Mouse (Mus musculus) kidney, postnatal 0 days (tissue): ENCODE data around the gene Zc3h6. TPM values are rescaled to one million over a fixed set of nuclear protein-coding genes. Genes with fewer than 3 reads are reported as not detected.
"Not testable (repeated sequence)": the region's sequence is repeated elsewhere in the genome, so short reads cannot be mapped to it uniquely, and the experiment has no call there.

Source experiments
- ATAC-seq: fragments of 200-750 bp; cut with Nextera tagmentation; replicated peaks from 2 replicates; pipeline ENCODE4 v1.8.0; 2017; ENCODE audit warnings: low read depth, moderate number of reproducible peaks, moderate TSS enrichment, moderate library complexity; ENCODE audit not compliant: low FRiP score
- DNase-seq: peaks from one replicate; pipeline ENCODE4 v3.0.0-alpha.2; 2016; ENCODE audit warnings: low spot score
- H3K27ac ChIP-seq: fragments of 300-500 bp; sonication (generic); 2 replicates; pipeline ENCODE4 v1.5.1; 2014; ENCODE audit warnings: mild to moderate bottlenecking
- H3K27me3 ChIP-seq: fragments of 300-500 bp; sonication (generic); 2 replicates; pipeline ENCODE4 v1.6.1; 2014; ENCODE audit warnings: low read length, mixed read lengths; ENCODE audit not compliant: insufficient read depth
- H3K36me3 ChIP-seq: fragments of 300-500 bp; sonication (generic); 2 replicates; pipeline ENCODE4 v1.6.1; 2014; ENCODE audit warnings: low read length, mixed read lengths; ENCODE audit not compliant: insufficient read depth
- H3K4me1 ChIP-seq: fragments of 300-500 bp; sonication (generic); replicated peaks from 2 replicates; pipeline ENCODE4 v1.6.1; 2014; ENCODE audit warnings: antibody characterized with exemption, low read length, mixed read lengths; ENCODE audit not compliant: insufficient read depth
- H3K4me2 ChIP-seq: fragments of 300-500 bp; sonication (generic); 2 replicates; pipeline ENCODE4 v1.6.1; 2014; ENCODE audit warnings: mild to moderate bottlenecking, low read length, moderate library complexity, mixed read lengths
- H3K4me3 ChIP-seq: fragments of 300-500 bp; sonication (generic); replicated peaks from 2 replicates; pipeline ENCODE4 v1.5.1; 2014; ENCODE audit warnings: low read depth, low read length
- H3K9ac ChIP-seq: fragments of 300-500 bp; sonication (generic); 2 replicates; pipeline ENCODE4 v1.6.1; 2014; ENCODE audit warnings: low read depth, low read length
- H3K9me3 ChIP-seq: fragments of 300-500 bp; sonication (generic); replicated peaks from 2 replicates; pipeline ENCODE4 v1.6.1; 2016; ENCODE audit warnings: low read length, inconsistent platforms, mixed read lengths
- CTCF ChIP-seq: IDR thresholded peaks from 2 replicates; pipeline ENCODE4 v1.5.1; 2016; ENCODE audit warnings: antibody characterized with exemption, low read depth, mild to moderate bottlenecking, moderate library complexity
- WGBS: fragments of 180-500 bp; shearing (Covaris S2); extraction: QIAGEN DNeasy Blood & Tissue Kit; methylation state at CpG from one replicate; pipeline ENCODE4 v1.1.7; 2014; 5-methylcytosine and 5-hydroxymethylcytosine counted together
- polyA plus RNA-seq: library from polyadenylated mRNA; unstranded; fragments of >200 nt; fragmentation: Nextera tagmentation; extraction: Ambion mirVana; gene quantifications from 2 replicates; pipeline ENCODE4 v1.2.1, GENCODE M21; 2015

Zc3h6 gene
- polyA plus RNA-seq, 1 experiment from 2014 or later = 4.9 TPM

DNA sequence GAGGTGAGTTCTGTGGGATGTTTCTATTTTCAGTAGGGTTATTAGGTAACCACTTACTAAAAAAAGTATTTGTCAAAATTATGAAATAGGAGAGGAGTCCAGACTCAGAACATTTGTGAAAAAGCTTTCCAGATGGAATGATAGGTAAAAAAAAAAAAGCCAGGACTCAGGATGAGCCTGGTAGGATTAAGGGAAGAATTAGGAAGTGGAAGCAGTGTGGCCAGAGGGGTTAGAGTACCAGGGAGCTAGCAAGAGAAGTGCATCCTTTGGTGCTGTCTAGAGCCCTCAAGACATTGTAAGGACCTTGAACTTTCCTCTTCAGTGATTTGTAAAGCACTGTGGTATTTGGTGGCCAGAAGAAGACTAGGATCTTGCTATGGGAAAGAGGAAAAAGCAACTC is 5.1 kb downstream of the Zc3h6 start:
- H3K4me1 ChIP-seq = 0 out of 2 replicates have a peak, but pooled peaks cover 4% of the 10 kb centered on the region
- ATAC-seq (no peak), DNase-seq (no peak)
- no peak for TF ChIP-seq CTCF
- H3K27me3 ChIP-seq = no peaks in the 10 kb centered on the region
- H3K9me3 ChIP-seq = no peaks in the 10 kb centered on the region
- no peak overlapping the region for H3K4me2 ChIP-seq
- H3K9ac ChIP-seq = no peak overlapping the region
- H3K27ac ChIP-seq = no peak overlapping the region
- H3K36me3 ChIP-seq = no peaks in the 10 kb centered on the region
- H3K4me3 ChIP-seq = no peak overlapping the region

DNA sequence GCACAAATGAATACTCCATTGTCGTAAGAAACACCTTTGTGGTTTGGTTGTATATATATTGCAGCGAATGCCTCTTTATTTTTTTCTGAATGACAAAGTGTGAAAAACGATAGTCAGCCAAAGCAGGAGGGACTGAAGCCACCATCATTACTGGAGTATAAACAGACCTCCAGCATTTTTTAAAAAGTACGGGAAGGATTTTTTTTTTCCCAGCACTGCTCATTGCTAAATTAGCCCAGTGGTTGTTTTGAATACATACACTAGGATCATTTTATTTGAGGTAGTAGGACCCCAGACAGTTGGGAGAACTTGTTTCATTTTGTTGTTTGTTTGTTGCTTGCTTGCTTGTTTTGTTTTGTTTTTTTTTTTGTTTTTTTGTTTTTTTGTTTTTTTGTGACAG is 8.4 kb downstream of the Zc3h6 start:
- Histone ChIP-seq H3K27ac (no peak overlapping the region), H3K4me1 (no peaks in the 10 kb centered on the region), H3K9ac (no peak overlapping the region), H3K27me3 (no peaks in the 10 kb centered on the region), H3K9me3 (no peaks in the 10 kb centered on the region), H3K4me2 (no peak overlapping the region), H3K36me3 (no peaks in the 10 kb centered on the region), H3K4me3 (no peak overlapping the region)
- DNase-seq (no peak), ATAC-seq (no peak)
- TF ChIP-seq CTCF = no peak
- WGBS = 67% methylated on average over 4 of the region's 4 CpGs

DNA sequence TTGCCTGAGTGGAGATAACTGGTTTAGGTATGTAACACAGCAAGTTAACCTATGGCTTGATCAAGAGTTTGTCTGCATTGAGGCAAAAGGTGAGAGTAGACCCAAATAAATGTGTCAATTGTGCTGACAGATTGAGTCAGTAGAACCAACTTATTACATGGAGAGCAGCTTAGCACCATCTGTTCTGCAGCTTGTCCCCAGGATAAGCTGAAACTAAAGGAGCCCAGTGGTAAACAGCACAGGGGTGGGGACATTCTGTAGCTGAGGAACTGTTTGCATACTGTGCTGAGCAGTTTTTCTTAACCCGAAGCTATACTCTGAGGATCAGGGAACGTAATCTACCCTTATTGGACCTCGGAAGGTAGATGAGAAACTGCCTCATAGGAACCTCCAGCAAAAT is 17.5 kb downstream of the Zc3h6 start:
- WGBS = 91% methylated on average over 3 of the region's 3 CpGs
- no peak for ATAC-seq
- Histone ChIP-seq H3K27ac (no peak overlapping the region), H3K27me3 (no peaks in the 10 kb centered on the region), H3K4me1 (no peaks in the 10 kb centered on the region), H3K9me3 (no peaks in the 10 kb centered on the region), H3K4me3 (no peak overlapping the region), H3K4me2 (no peak overlapping the region), H3K36me3 (no peaks in the 10 kb centered on the region), H3K9ac (no peak overlapping the region)
- DNase-seq = no peak
- no peak for TF ChIP-seq CTCF

DNA sequence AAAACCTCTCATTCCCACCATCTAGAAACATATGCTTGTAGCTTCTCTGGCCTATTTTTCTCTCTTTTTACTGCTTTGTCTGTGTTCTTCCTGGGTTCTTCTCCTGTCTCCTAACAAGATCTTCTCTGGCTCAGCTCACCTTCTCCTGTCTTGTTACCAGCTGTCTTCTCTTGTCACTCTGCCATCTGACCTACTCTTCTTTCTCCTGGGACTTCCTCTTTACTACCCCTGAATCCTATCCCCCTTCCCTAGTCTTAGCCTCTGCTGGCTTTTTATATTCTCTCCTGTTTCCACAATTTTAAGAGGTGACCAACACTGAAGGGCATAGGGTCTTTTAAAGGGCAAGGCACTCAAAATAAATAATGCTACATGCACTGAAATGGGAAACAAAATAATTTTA is 37.7 kb downstream of the Zc3h6 start:
- TF ChIP-seq CTCF = no peak
- no peak for DNase-seq
- Histone ChIP-seq H3K9ac (no peak overlapping the region), H3K27ac (no peak overlapping the region), H3K27me3 (no peaks in the 10 kb centered on the region), H3K36me3 (no peaks in the 10 kb centered on the region), H3K4me3 (no peak overlapping the region), H3K9me3 (no peaks in the 10 kb centered on the region), H3K4me1 (no peaks in the 10 kb centered on the region), H3K4me2 (no peak overlapping the region)
- ATAC-seq = no peak

DNA sequence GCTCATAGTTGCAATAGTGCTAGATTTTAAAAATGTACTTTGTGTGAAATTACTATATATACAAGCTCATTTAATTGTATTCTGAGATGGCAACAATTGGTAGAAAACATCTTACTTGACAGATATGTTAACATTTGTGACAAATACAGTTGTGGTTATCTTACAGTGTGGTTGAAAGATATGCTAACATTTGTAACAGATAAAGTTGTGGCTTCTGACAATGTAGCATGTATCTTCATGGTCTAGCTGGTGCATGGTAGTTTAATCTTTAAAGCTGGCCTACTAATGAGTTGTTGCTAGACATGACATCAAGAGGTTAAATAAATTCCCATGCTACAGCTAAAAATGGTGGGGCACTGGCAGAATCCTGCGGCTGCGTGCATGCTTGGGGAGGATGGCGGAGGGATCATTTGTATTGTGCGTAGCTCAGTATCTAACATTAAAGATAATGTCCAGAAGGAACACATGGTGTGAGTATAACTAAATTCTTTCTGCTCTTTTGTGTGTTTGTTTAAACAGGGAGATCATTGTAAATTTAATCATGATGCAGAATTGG is 39.1 kb downstream of the Zc3h6 start:
- H3K27me3 ChIP-seq = no peaks in the 10 kb centered on the region
- no peak overlapping the region for H3K9ac ChIP-seq
- ATAC-seq (no peak), DNase-seq (no peak)
- no peaks in the 10 kb centered on the region for H3K36me3 ChIP-seq
- no peak overlapping the region for H3K27ac ChIP-seq
- H3K4me2 ChIP-seq = no peak overlapping the region
- H3K4me3 ChIP-seq = no peak overlapping the region
- no peak for TF ChIP-seq CTCF
- WGBS = 80% methylated on average over 4 of the region's 4 CpGs
- no peaks in the 10 kb centered on the region for H3K9me3 ChIP-seq
- H3K4me1 ChIP-seq = no peaks in the 10 kb centered on the region

DNA sequence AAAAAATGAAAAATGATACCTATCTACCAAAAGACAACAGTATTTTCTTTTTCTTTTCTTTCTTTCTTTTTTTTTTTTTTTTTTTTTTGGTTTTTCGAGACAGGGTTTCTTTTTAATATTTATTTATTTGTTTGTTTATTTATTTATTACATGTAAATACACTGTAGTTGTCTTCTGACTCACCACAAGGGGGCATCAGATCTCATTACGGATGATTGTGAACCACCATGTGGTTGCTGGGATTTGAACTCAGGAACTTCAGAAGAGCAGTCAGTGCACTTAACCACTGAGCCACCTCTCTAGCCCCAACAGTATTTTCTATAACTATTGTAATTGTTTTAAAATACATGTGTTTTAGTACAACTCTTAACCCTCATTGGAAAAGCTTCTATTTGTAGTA is 41.7 kb downstream of the Zc3h6 start:
- not testable (repeated sequence) for H3K27ac ChIP-seq, H3K36me3 ChIP-seq, H3K4me1 ChIP-seq, H3K4me2 ChIP-seq, H3K4me3 ChIP-seq, H3K9ac ChIP-seq, H3K9me3 ChIP-seq, H3K27me3 ChIP-seq, ATAC-seq
- DNase-seq = peak; percentile 11
- 89% methylated on average over 2 of the region's 2 CpGs for WGBS
- peak; percentile 50 for TF ChIP-seq CTCF

DNA sequence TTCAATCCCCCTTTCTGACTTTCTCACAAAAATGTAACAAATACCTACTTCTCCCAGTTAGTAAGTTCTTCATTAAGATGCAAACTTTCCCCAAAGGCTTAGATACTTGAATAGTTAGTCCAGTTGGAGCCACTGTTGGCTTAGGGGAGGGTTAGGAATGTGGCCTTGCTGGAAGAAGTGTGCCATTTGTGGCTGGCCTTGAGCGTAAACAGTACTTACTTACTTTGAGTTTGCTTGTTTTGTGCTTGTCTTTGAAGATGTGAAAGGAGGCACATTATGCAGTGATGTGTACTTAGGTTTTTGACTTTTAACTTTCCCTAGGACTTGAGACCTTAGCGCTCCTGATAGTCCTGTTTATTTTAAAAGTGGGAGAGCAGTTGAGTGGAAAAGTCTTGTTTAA is 52.9 kb downstream of the Zc3h6 start:
- Histone ChIP-seq H3K27me3 (no peaks in the 10 kb centered on the region), H3K9ac (no peak overlapping the region), H3K4me1 (no peaks in the 10 kb centered on the region), H3K4me3 (no peak overlapping the region), H3K36me3 (0 out of 2 replicates have a peak, but pooled peaks cover 7% of the 10 kb centered on the region), H3K4me2 (no peak overlapping the region), H3K27ac (no peak overlapping the region), H3K9me3 (no peaks in the 10 kb centered on the region)
- no peak for DNase-seq
- TF ChIP-seq CTCF = no peak
- WGBS = 67% methylated on average over 2 of the region's 2 CpGs
- no peak for ATAC-seq
